Mouse (Mus musculus): ENCODE measurements around the gene Tmem203. TPM values are rescaled to one million over a fixed set of nuclear protein-coding genes. Genes with fewer than 3 reads are reported as not detected.
A peak's percentile ranks its signal among the peaks of the same experiment; 100 is the strongest.

Gene Tmem203
- total and polyA plus RNA-seq, 3 experiments = 21.2 to 28.3 (median 21.5) TPM

DNA sequence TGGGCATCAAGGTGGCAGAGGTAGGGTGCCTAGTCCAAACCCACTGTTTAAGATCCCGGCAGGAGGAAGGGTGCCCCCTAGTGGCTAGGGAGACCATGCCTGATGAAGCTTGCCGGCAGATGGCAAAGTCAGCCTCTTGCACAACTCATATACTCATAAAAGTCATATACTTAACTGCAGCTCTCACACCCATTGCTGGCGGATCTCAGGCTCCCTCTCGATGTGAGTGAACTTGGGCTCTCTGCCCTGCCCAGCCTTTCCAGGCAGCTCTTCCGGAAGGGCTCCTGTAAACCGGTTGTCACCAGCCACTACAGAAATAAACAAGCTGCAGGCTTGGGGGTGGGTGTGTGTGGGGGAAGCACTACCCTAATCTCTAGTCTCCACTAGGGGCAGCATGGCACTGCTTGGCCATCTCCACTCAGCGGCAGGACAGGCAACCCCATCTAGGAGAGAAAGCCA, 26.8 kb upstream of the Tmem203 start (continued):
- TF ChIP-seq MAFK (IDR thresholded peaks at IDR 0.05; ENCODE audit: insufficient replicate concordance, low read length) (no peak), ZNF384 (IDR thresholded peaks at IDR 0.05; ENCODE audit: low read depth, low read length) (no peak), TCF12 (IDR thresholded peaks at IDR 0.05; ENCODE audit: low read depth, low read length) (peak; percentile 30; the same call in 1 of the 2 replicates), KAT2A (IDR thresholded peaks at IDR 0.05; ENCODE audit: insufficient replicate concordance, low read length) (no peak), USF2 (conservative IDR thresholded peaks at IDR 0.05; ENCODE audit: low read depth, low read length) (no peak), SIN3A (IDR thresholded peaks at IDR 0.05; ENCODE audit: low read length) (0 out of 2 replicates have a peak, but pooled peaks have one; percentile 66), UBTF (IDR thresholded peaks at IDR 0.05; ENCODE audit: low read depth, low read length) (0 out of 2 replicates have a peak, but pooled peaks have one; percentile 54), NELFE (IDR thresholded peaks at IDR 0.05; ENCODE audit: low read depth, low read length) (peak; percentile 40), CHD2 (IDR thresholded peaks at IDR 0.05; ENCODE audit: low read length) (0 out of 2 replicates have a peak, but pooled peaks have one; percentile 40), ZKSCAN1 (IDR thresholded peaks at IDR 0.05; ENCODE audit: borderline replicate concordance, low read depth, low read length) (no peak), POLR2A (IDR thresholded peaks at IDR 0.05; ENCODE audit: low read depth, low read length) (no peak; the same call in 1 of the 2 replicates), RCOR1 (conservative IDR thresholded peaks at IDR 0.05; ENCODE audit: low read depth, low read length) (no peak), RAD21 (IDR thresholded peaks at IDR 0.05; ENCODE audit: low read depth, low read length) (peak; percentile 72), NRF1 (IDR thresholded peaks at IDR 0.05; ENCODE audit: low read depth, low read length) (0 out of 2 replicates have a peak, but pooled peaks have one; percentile 7), JUN (IDR thresholded peaks at IDR 0.05; ENCODE audit: insufficient read depth, low read depth, low read length) (no peak)

- peaks cover 50% of the 10 kb centered on the region for H3K27me3 ChIP-seq (replicated peaks)
- no peak for DNase-seq (ENCODE audit: extremely low read depth)
- no peak overlapping the region for H3K4me3 ChIP-seq (replicated peaks in 1 of 3; ENCODE audit: low read depth in 2 of 3, low read length in 2 of 3, poor library complexity in 1 of 3)
- no peaks in the 10 kb centered on the region for H3K9me3 ChIP-seq (replicated peaks; ENCODE audit: low read length)
- no peaks in the 10 kb centered on the region for H3K36me3 ChIP-seq (replicated peaks in 1 of 2; ENCODE audit: control insufficient read depth in 1 of 2, insufficient read depth in 1 of 2, low read length in 1 of 2)
- in situ Hi-C loops (cut with MboI; ENCODE audit: low pct_ligation_motif_present, low pct_unique_long_range_greater_than_20kb, low sequenced_read_pairs) = no loop called here
- H3K27ac ChIP-seq (ENCODE audit: insufficient read depth, low read depth) = no peak overlapping the region
- H3K4me1 ChIP-seq (ENCODE audit: control insufficient read depth in 1 of 2, insufficient read depth in 2 of 2) = peaks cover 4 to 27% of the 10 kb centered on the region in 2 experiments; a peak in 3 of 4 replicates
- TF ChIP-seq ZMIZ1 (IDR thresholded peaks at IDR 0.05; ENCODE audit: low read depth, low read length) = no peak
- no peak for TF ChIP-seq IRF4 (IDR thresholded peaks at IDR 0.05; ENCODE audit: low read depth, low read length)
- no peak for TF ChIP-seq NELFE (IDR thresholded peaks at IDR 0.05; ENCODE audit: low read depth, low read length)
- TF ChIP-seq GABPA (IDR thresholded peaks at IDR 0.05; ENCODE audit: insufficient replicate concordance, low read depth, low read length) = no peak
- TF ChIP-seq CTCF (conservative IDR thresholded peaks at IDR 0.05 in 1 of 2, IDR thresholded peaks at IDR 0.05 in 1 of 2; ENCODE audit: low read depth in 2 of 2, low read length in 2 of 2) = no peak
- TF ChIP-seq USF1 (IDR thresholded peaks at IDR 0.05; ENCODE audit: low read depth, low read length) = no peak
- TF ChIP-seq NRF1 (IDR thresholded peaks at IDR 0.05; ENCODE audit: low read depth, low read length) = no peak
- TF ChIP-seq MXI1 (IDR thresholded peaks at IDR 0.05; ENCODE audit: low read depth, low read length) = no peak
- TF ChIP-seq ZKSCAN1 (IDR thresholded peaks at IDR 0.05; ENCODE audit: borderline replicate concordance, low read depth, low read length) = no peak
- TF ChIP-seq ETS1 (conservative IDR thresholded peaks at IDR 0.05; ENCODE audit: low read depth, low read length) = no peak
- no peak for TF ChIP-seq JUND (conservative IDR thresholded peaks at IDR 0.05; ENCODE audit: low read depth, low read length)
- no peak for TF ChIP-seq RCOR1 (conservative IDR thresholded peaks at IDR 0.05; ENCODE audit: low read depth, low read length)
- no peak for TF ChIP-seq CHD1 (IDR thresholded peaks at IDR 0.05; ENCODE audit: low read depth, low read length)
- no peak for TF ChIP-seq MAFK (IDR thresholded peaks at IDR 0.05; ENCODE audit: insufficient replicate concordance, low read length)
- TF ChIP-seq MEF2A (IDR thresholded peaks at IDR 0.05; ENCODE audit: borderline replicate concordance, low read depth, low read length) = no peak
- no peak for TF ChIP-seq SIN3A (IDR thresholded peaks at IDR 0.05; ENCODE audit: low read length)
- no peak for TF ChIP-seq TCF12 (IDR thresholded peaks at IDR 0.05; ENCODE audit: low read depth, low read length)
- TF ChIP-seq HCFC1 (IDR thresholded peaks at IDR 0.05; ENCODE audit: low read depth, low read length) = no peak
- TF ChIP-seq MYC (IDR thresholded peaks at IDR 0.05; ENCODE audit: low read depth, low read length) = no peak
- no peak for TF ChIP-seq POLR2AphosphoS2 (IDR thresholded peaks at IDR 0.05; ENCODE audit: low read depth, low read length)
- no peak overlapping the region for H3K9ac ChIP-seq (ENCODE audit: insufficient read depth, low read depth)
- H3K79me2 ChIP-seq (replicated peaks; ENCODE audit: control insufficient read depth, extremely low read depth, insufficient read depth, poor library complexity, severe bottlenecking) = no peaks in the 10 kb centered on the region; the same call in 1 of the 2 replicates
- H3K4me2 ChIP-seq (ENCODE audit: insufficient read depth, low read depth, poor library complexity, severe bottlenecking) = peak overlapping the region; percentile 17
- dilution Hi-C loops (cut with MboI; ENCODE audit: extremely low pct_ligation_motif_present, extremely low pct_unique_long_range_greater_than_20kb, low sequenced_read_pairs) = no loop called here
Measured at GRCm38 (mm10) chr2:25228995-25229530, 26.2 kb upstream of the Tmem203 start.
